Mouse (Mus musculus) lung, adult 18-20 months (tissue): Measurements from ENCODE around the gene Rit1.
"Not testable (repeated sequence)": the region's sequence is repeated elsewhere in the genome, so short reads cannot be mapped to it uniquely, and the experiment has no call there.

Experiments used
- DNase-seq, 2 experiments: peaks; one replicate each; pipeline ENCODE4 v3.0.0; 2022; ENCODE audit warnings: mixed read lengths in 2 of 2

Gene Rit1

DNA sequence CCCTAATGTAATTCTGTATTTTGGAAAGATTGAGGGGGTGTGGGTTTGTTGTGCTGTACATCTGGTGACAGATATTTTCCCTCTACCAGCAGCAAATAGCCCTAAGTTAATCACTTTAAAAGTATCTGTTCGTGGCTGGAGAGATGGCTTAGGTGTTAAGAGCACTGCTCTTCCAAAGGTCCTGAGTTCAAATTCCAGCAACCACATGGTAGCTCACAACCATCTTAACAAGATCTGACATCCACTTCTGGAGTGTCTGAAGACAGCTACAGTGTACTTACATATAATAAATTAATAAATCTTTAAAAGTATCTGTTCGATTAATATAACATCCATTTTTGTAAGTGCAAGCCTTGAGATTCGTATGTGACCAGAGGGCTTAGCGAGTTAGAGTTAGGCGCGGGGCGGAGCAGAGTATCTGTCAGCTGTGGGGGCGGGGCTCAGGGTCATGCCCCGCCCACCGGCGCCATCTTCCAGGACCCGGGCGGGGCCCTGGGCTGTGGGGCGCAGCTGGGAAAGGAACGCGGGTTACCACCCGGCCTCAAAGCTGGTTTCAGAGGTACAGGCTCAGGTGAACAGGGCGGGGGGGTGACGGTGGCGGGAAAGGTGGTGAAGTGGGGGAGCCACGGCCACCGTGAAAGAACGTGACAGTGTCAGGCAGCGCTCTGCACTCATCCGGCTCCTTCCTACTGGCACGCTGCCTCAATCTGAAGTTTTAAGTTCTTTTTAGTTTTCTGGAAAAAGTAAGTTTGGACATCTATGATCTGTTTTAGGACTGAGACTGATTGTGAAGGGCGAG, at the start of gene Rit1:
TSS of gene Rit1 (plus strand) at position 440 of the 799 bp plus-strand sequence.
- peak; percentile 82 to 89 for DNase-seq

DNA sequence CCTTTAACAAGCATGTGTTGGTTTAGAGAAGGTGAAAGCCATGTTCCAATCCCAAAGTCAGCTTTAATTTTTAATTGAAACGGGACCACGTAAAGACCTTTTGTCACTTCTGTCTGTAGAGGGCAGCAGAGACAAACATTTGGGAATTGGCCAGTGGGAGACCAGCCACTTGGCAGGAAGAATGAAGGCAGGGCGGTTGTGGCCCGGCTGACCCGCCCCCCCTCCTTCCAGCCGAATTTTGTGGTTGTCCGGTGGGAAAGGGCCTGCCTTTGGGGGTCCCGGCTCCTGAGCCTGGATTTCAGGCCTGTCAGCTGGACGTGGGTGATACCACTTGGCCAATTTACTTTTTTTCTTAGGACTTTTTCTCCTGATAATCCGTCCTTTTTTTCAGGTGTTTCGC, 39.2 kb upstream of the Rit1 start:
- peak; percentile 59 to 83 for DNase-seq

GRCm38 (mm10) chr3:88683814-88684213, 32.8 kb upstream of the Rit1 start:
- DNase-seq: no peak

DNA sequence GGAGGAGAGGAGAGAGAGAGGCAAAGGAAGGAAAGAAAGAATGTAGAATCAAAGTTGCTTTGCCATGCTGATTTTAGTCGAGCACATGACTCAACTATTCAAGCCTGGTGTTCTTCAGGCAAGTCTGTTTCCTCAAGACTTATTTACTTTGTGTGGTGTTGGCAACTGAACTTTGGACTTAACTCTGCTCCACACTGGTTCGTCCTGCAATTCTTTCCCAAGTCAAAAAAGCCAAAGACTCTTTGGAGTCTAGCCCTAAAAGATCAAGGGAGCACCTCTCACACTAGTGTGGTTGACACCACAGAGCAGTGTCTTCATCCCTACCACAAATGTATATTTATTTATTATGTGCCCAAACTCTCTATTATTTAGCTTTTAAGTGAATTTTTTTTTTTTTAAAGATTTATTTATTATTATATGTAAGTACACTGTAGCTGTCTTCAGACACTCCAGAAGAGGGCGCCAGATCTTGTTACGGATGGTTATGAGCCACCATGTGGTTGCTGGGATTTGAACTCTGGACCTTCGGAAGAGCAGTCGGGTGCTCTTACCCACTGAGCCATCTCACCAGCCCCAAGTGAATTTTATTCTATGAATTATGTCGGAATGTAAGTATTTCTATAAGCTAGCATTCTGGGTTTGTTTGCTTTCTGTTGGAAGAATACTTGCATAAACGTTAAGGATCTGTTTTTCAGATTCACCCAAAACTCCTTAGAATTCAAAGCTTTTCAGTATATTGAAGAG, 32.2 kb upstream of the Rit1 start:
- DNase-seq: no peak

DNA sequence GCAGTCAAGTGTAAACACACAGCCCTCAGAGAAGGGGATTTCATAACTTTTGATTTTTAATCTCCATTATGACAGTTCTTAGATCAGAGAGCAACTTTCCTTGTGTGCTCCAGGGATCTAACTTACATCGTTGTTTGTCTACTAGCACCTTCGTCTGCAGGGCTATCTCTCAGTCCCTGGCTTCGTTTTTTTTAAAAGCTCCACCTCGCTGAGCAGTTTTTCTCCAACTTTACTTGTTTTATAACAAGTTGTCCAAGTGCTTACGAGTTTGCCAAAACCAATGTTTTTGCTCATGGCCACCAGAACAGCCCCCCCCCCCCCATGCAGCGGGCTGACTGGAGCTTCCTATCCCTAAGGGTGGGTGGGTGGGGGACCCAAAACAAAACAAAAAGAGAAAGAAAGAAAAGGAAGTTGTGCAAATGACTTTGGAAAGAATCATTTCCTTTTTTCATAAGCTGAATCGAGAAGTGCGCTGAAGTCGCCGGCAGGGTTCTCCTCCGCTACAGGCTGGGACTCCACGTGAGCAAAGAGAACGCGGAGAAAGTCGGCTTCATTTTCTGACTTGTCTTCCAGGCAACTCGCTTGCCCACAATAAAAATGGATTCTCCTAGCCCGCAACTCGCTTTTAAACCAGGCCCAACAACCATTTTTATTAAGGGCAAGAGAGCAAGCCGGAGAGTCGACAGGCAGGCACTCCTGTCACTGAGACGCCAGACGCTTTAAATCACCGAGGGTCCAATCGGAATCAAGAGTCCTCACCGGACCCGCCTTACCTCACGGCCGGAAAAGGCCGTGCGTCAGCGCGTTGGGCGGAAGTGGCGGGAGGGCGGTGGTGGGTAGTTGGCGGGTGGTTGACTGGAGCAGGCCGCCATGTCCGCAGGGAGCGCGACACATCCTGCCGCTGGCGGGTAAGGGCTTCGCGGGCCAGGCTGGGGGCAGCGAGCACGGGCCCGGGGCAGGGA, 31.4 kb upstream of the Rit1 start, which contains the start of gene Khdc4:
TSS of gene Khdc4 (plus strand) at position 824 of the 962 bp plus-strand sequence.
- DNase-seq: peak; percentile 98

DNA sequence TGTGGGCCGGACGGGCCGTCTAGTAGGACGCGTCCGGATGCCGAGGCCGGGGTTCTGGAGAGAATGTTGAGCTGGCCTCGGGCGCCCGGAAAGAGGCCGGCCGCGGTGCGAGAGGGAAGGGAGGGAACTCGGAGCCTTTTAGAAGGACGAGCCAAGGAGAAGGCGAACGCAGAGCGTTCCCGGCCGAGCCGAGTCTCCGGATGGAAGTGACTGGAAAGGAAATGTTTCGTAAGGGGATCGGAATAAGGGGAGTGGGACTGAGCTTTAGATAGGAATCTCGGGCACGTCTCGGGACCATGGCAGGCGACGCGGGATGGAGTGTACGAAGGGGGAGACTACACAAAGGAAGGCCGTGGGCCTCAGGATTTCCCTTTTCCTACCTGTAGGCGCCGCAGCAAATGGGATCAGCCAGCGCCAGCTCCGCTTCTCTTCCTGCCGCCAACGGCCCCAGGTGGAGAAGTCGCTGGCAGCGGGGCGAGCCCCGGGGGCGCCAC, 30.6 kb upstream of the Rit1 start:
- DNase-seq: peak; percentile 47 to 58

DNA sequence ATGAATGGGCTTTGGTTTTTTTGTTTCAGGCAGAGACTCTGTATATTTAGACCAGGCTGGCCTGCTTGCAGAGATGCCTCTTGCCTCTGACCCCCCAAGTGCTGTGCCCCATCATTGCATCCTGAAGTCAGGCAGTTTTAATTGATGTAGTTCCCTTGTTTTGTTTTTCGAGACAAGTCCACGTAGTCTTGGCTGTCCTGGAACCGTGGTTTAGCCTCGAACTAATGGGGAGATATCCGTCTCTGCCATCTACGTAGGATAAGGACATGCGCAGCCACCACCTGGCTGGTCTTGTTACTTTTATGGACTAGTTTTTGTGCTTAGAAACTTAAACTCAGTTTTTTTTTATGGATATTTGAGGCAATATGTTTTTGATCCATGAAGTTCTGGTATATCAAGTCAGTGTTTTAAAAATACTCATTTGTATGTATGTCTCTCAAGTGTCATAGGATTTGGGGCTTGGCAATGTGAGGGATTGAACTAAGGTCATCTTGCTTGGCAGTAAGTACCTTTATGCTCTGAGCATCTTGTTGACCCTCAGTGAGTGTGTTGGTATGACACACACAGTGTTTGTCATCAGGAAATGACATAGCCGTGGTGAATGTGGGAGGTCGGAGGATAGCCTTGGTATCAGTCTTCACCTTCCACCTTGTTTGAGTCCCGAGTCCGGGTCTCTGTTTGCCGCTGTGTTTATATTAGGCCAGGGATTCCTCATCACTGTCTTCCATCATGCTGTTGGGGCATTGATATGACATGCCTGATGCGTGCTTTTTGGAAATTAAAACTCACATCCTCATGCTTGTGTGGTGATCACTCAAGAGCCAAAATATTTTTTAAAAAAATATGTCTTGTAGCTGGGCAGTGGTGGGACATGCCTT, 29.7 kb upstream of the Rit1 start:
- DNase-seq: no peak

GRCm38 (mm10) chr3:88689079-88689478, 27.6 kb upstream of the Rit1 start:
- DNase-seq: no peak

- DNase-seq: no peak
These were observed 21.1 kb upstream of the Rit1 start for GRCm38 (mm10) chr3:88695545-88695944.

- no peak for DNase-seq
These were observed 18.6 kb upstream of the Rit1 start for GRCm38 (mm10) chr3:88698051-88698450.

- no peak for DNase-seq
These were observed 17.8 kb upstream of the Rit1 start for GRCm38 (mm10) chr3:88698834-88699233.

DNA sequence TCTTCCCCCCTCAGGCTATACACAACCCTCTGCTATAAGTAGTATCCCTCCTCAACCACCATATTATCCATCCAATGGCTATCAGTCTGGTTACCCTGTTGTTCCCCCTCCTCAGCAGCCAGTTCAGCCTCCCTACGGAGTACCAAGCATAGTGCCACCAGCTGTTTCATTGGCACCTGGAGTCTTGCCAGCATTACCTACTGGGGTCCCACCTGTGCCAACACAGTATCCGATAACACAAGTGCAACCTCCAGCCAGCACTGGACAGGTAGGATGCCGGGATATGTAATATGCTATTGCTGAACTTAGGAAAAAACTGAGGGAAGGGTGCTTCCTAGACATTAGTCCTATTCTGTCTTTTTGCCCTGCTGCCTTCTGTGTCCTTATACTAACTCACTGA, 16.4 kb upstream of the Rit1 start:
- no peak for DNase-seq

DNA sequence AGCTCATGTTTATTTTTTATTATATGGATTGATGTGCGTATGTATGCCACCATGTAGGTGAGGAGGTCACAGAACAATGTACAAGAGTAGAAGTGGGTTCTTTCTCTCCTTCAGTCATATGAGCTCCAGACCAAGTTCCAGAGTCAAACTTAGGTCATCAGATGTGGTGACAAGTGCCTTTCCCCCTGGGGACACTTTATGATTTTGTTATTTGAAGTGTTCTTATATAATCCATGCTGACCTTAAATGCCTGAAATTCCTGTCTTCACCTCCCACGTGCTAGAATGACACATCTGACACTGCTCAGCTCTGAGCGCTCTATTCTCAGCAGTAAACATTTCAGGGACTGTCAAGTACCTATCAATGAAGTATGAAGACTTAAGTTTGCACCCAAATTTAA, 15.4 kb upstream of the Rit1 start:
- DNase-seq: no peak

GRCm38 (mm10) chr3:88713709-88714108, 2.9 kb upstream of the Rit1 start:
- no peak for DNase-seq

GRCm38 (mm10) chr3:88714725-88715124, 1.9 kb upstream of the Rit1 start:
- DNase-seq: no peak

- DNase-seq: not testable (repeated sequence)
These were observed 922 bp upstream of the Rit1 start for GRCm38 (mm10) chr3:88715716-88716115.

GRCm38 (mm10) chr3:88717198-88717798, 660 bp downstream of the Rit1 start:
- DNase-seq: peak; percentile 31 to 39

DNA sequence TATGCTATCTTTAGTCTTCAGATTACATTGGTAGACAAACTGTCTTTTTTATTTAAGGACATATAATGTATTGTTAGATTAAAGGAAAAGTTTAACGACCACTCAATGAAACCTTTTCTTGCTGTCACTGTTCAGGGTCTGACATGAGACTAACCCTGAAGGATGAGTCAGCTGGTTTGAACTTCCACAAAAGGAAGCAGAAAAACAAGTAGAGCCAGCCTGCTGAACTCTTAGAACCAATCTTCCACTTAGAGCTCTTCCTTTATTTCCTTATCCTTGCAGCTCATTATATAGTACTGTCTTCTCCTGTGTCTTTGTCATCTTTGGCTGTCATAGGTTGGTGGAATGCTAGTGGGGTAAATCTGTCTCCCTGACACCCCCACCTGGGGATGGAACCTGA, 1.2 kb downstream of the Rit1 start:
- DNase-seq: peak in 1 of 2 experiments; percentile 20

- DNase-seq: peak; percentile 70 to 78
These were observed 2.5 kb downstream of the Rit1 start for GRCm38 (mm10) chr3:88719098-88719497.

DNA sequence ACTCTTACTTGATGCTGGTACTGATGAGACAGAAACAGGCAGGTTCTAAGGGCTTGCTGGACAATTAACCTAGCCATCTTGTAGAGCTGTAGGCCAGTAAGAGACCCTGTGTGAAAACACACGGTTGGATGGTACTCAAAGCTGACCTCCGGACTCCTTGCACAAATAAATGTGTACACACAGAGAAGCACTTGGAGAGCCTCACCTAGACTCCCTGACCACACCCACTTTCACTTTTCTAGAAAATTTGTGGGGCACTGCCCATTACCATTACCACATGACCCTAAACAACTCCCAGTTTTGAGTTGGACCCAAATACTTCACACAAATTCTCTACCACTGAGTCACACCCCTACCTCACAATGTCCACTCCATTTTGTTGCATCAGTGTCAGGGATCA, 19.9 kb downstream of the Rit1 start:
- DNase-seq: peak in 1 of 2 experiments; percentile 25

- DNase-seq: peak; percentile 69 to 76
These were observed 22.0 kb downstream of the Rit1 start for GRCm38 (mm10) chr3:88738641-88739040.
